Mouse (Mus musculus) limb, embryonic 11.5 days (tissue): ENCODE measurements around the gene Sema4a. TPM values are rescaled to one million over a fixed set of nuclear protein-coding genes. Genes with fewer than 3 reads are reported as not detected.

Experiments
- ATAC-seq: fragments of 200-750 bp; cut with Nextera tagmentation; 2 replicates; pipeline ENCODE4 v1.8.0; 2017; ENCODE audit warnings: low read depth; ENCODE audit not compliant: insufficient number of reproducible peaks, low FRiP score, low TSS enrichment
- DNase-seq: peaks from one replicate; pipeline ENCODE4 v3.0.0-alpha.2; 2015; ENCODE audit warnings: low spot score
- H3K27ac ChIP-seq: fragments of 300-500 bp; sonication (generic); replicated peaks from 2 replicates; pipeline ENCODE4 v1.5.1; 2014; ENCODE audit warnings: low read depth, mild to moderate bottlenecking, low read length
- H3K27me3 ChIP-seq: fragments of 300-500 bp; sonication (generic); 2 replicates; pipeline ENCODE4 v1.6.1; 2014; ENCODE audit warnings: mild to moderate bottlenecking, low read length, mixed read lengths; ENCODE audit not compliant: control insufficient read depth, insufficient read depth
- H3K36me3 ChIP-seq: fragments of 300-500 bp; sonication (generic); 2 replicates; pipeline ENCODE4 v1.6.1; 2014; ENCODE audit warnings: mild to moderate bottlenecking, low read length, moderate library complexity, mixed read lengths; ENCODE audit not compliant: control insufficient read depth, insufficient read depth
- H3K4me1 ChIP-seq: fragments of 300-500 bp; sonication (generic); 2 replicates; pipeline ENCODE4 v1.6.1; 2014; ENCODE audit warnings: low read length, mixed read lengths; ENCODE audit not compliant: control insufficient read depth, insufficient read depth
- H3K4me2 ChIP-seq: fragments of 300-500 bp; sonication (generic); 2 replicates; pipeline ENCODE4 v1.6.1; 2014; ENCODE audit warnings: low read depth, mild to moderate bottlenecking, moderate library complexity; ENCODE audit not compliant: severe bottlenecking
- H3K4me3 ChIP-seq: fragments of 300-500 bp; sonication (generic); 2 replicates; pipeline ENCODE4 v1.5.1; 2014; ENCODE audit warnings: low read depth, low read length
- H3K9ac ChIP-seq: fragments of 300-500 bp; sonication (generic); 2 replicates; pipeline ENCODE4 v1.6.1; 2014; ENCODE audit warnings: mild to moderate bottlenecking, low read length
- H3K9me3 ChIP-seq: fragments of 300-500 bp; sonication (generic); 2 replicates; pipeline ENCODE4 v1.6.1; 2016; ENCODE audit warnings: low read length; ENCODE audit not compliant: control insufficient read depth
- WGBS: fragments of 180-500 bp; shearing (Covaris S2); extraction: QIAGEN DNeasy Blood & Tissue Kit; methylation state at CpG from one replicate; pipeline ENCODE4 v1.1.7; 2014; 5-methylcytosine and 5-hydroxymethylcytosine counted together
- polyA plus RNA-seq: library from polyadenylated mRNA; unstranded; fragments of >200 nt; fragmentation: Nextera tagmentation; extraction: Ambion mirVana; gene quantifications from 2 replicates; pipeline ENCODE4 v1.2.1, GENCODE M21; 2014

Sema4a gene
- polyA plus RNA-seq, 1 experiment from 2014 or later = 5.4 TPM

- DNase-seq = no peak
- no peak for ATAC-seq
- H3K9ac ChIP-seq = no peak overlapping the region
- 86% methylated on average over 8 of the region's 8 CpGs for WGBS
- no peak overlapping the region for H3K27ac ChIP-seq
- H3K4me3 ChIP-seq = no peak overlapping the region
- peaks cover 12% of the 10 kb centered on the region for H3K4me1 ChIP-seq
- no peaks in the 10 kb centered on the region for H3K9me3 ChIP-seq
- H3K27me3 ChIP-seq = 0 out of 2 replicates have a peak, but pooled peaks cover 4% of the 10 kb centered on the region
- H3K4me2 ChIP-seq = no peak overlapping the region
- H3K36me3 ChIP-seq = no peaks in the 10 kb centered on the region
These were observed 4.7 kb downstream of the Sema4a start for GRCm38 (mm10) chr3:88456313-88456712.

GRCm38 (mm10) chr3:88455588-88456264, 5.3 kb downstream of the Sema4a start:
- WGBS = 74% methylated on average over 18 of the region's 18 CpGs
- Histone ChIP-seq H3K4me1 (peaks cover 12% of the 10 kb centered on the region), H3K9ac (no peak overlapping the region), H3K27me3 (0 out of 2 replicates have a peak, but pooled peaks cover 4% of the 10 kb centered on the region), H3K9me3 (no peaks in the 10 kb centered on the region), H3K4me2 (no peak overlapping the region), H3K36me3 (no peaks in the 10 kb centered on the region), H3K4me3 (no peak overlapping the region), H3K27ac (no peak overlapping the region)
- DNase-seq (no peak), ATAC-seq (no peak)

DNA sequence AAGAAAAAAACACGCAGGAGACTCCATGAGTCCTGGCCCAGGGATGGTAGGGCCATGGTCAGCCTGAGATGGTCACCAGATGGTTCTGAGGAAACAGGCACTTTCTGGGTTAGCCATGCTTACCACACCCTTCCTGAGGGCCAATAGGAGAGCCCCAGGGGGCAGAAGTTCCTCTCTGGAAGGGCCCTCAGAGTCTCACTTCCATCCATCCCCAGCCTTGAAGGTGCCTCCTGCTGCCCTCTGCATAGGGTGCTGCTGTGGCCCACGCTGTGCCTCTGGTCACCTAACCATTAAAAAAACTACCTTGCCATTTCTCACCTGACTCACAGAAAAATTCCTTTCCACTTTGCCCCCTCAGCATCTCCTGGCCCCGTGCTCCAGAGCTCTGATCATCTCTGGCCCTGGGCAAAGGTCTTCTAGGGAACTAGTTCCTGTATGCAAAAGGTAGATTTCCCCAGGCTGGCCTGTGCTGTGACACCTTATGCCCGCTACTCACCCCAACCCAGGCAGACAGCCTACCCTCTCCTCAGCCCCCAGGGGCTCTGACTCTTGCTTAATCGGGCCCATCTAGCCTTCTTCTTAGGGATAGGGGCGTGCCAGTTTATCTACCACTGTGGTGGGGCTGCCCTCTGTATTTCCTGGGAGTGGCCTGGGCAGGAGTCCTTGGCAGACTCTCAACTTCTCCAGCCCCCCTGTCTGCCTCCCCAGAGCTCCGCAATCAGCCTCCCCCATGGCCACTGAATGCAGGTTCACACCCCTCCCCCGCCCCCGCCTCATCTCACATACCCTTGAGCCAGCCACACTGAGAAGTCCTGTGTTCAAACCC, 6.0 kb downstream of the Sema4a start:
- peaks cover 11% of the 10 kb centered on the region for H3K4me1 ChIP-seq
- WGBS = 54% methylated on average over 9 of the region's 9 CpGs
- H3K27me3 ChIP-seq = 0 out of 2 replicates have a peak, but pooled peaks cover 2% of the 10 kb centered on the region
- H3K4me2 ChIP-seq = no peak overlapping the region
- H3K4me3 ChIP-seq = no peak overlapping the region
- no peak overlapping the region for H3K9ac ChIP-seq
- no peak for ATAC-seq
- DNase-seq = no peak
- no peak overlapping the region for H3K27ac ChIP-seq
- no peaks in the 10 kb centered on the region for H3K36me3 ChIP-seq
- H3K9me3 ChIP-seq = no peaks in the 10 kb centered on the region

DNA sequence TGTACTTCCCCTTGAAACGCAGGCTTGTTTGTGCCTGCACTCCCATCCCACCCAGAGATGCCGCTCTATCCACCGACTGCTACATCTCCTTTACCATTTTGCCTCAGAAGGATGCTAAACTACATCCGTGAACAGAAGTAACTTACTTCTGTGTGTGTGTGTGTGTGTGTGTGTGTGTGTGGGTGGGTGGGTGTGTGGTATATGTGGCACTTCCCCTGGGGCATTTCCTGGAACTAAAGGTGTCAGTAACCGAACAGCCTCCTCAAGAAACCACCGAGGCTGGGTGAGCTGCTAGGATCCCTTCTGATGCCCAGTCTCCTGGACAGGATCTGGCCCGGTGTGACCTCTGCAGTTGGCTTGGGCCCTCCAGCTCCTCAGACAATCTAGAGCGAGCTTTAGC, 7.0 kb downstream of the Sema4a start:
- Histone ChIP-seq H3K9me3 (no peaks in the 10 kb centered on the region), H3K9ac (no peak overlapping the region), H3K4me2 (no peak overlapping the region), H3K4me3 (no peak overlapping the region), H3K27ac (no peak overlapping the region), H3K27me3 (no peaks in the 10 kb centered on the region), H3K4me1 (peaks cover 15% of the 10 kb centered on the region), H3K36me3 (no peaks in the 10 kb centered on the region)
- ATAC-seq (no peak), DNase-seq (no peak)
- WGBS = 81% methylated on average over 8 of the region's 8 CpGs

DNA sequence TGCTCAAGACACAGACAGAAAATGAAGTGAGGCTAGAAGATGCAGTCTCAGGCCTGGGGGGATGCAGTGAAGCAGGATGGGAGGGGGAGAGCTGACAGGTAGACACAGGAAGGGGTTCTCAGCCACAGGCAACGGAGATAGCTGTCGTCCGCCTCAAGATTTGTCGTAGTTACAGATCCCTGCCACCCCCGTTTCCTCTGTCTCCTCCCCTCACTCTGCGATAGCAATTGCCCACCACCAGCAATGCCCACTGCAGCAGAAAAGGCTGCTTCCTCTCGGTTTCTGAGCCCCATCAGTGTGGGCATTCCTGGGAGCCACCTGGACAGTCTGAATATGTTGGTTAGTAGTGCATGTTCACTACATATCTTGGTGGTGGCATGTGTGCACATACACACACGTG, 7.6 kb downstream of the Sema4a start:
- Histone ChIP-seq H3K27ac (no peak overlapping the region), H3K4me2 (no peak overlapping the region), H3K9me3 (no peaks in the 10 kb centered on the region), H3K4me1 (peaks cover 14% of the 10 kb centered on the region), H3K27me3 (no peaks in the 10 kb centered on the region), H3K4me3 (no peak overlapping the region), H3K9ac (no peak overlapping the region), H3K36me3 (no peaks in the 10 kb centered on the region)
- ATAC-seq (no peak), DNase-seq (no peak)
- 59% methylated on average over 8 of the region's 8 CpGs for WGBS

GRCm38 (mm10) chr3:88452716-88453115, 8.3 kb downstream of the Sema4a start:
- H3K27me3 ChIP-seq = no peaks in the 10 kb centered on the region
- ATAC-seq (no peak), DNase-seq (no peak)
- H3K36me3 ChIP-seq = no peaks in the 10 kb centered on the region
- no peak overlapping the region for H3K4me2 ChIP-seq
- 73% methylated on average over 6 of the region's 6 CpGs for WGBS
- no peak overlapping the region for H3K4me3 ChIP-seq
- H3K9ac ChIP-seq = no peak overlapping the region
- peaks cover 10% of the 10 kb centered on the region; the same call in 1 of the 2 replicates for H3K4me1 ChIP-seq
- H3K27ac ChIP-seq = no peak overlapping the region
- no peaks in the 10 kb centered on the region for H3K9me3 ChIP-seq

DNA sequence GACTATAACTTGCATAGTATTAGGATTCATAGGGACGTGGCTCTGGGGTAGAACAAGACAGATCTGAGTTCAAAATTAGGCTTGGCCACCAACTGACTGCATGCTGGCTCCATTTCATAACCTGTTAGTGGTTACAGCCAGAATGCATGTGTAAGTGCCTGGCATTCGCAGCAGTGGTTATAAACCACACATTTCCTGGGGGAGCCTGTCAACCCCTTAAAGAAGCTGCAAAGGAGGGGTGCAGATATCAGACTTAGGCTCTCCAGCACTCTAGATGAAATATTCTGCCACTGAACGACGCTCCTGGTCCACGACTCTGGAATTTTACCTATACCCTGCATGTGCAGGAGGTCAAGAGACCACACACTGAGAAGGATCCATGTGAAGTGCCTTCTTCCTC, 8.7 kb downstream of the Sema4a start:
- Histone ChIP-seq H3K4me2 (no peak overlapping the region), H3K4me3 (no peak overlapping the region), H3K27ac (no peak overlapping the region), H3K36me3 (no peaks in the 10 kb centered on the region), H3K9ac (no peak overlapping the region), H3K4me1 (peaks cover 10% of the 10 kb centered on the region; the same call in 1 of the 2 replicates), H3K27me3 (no peaks in the 10 kb centered on the region), H3K9me3 (no peaks in the 10 kb centered on the region)
- WGBS = 74% methylated on average over 5 of the region's 5 CpGs
- DNase-seq (no peak), ATAC-seq (no peak)

DNA sequence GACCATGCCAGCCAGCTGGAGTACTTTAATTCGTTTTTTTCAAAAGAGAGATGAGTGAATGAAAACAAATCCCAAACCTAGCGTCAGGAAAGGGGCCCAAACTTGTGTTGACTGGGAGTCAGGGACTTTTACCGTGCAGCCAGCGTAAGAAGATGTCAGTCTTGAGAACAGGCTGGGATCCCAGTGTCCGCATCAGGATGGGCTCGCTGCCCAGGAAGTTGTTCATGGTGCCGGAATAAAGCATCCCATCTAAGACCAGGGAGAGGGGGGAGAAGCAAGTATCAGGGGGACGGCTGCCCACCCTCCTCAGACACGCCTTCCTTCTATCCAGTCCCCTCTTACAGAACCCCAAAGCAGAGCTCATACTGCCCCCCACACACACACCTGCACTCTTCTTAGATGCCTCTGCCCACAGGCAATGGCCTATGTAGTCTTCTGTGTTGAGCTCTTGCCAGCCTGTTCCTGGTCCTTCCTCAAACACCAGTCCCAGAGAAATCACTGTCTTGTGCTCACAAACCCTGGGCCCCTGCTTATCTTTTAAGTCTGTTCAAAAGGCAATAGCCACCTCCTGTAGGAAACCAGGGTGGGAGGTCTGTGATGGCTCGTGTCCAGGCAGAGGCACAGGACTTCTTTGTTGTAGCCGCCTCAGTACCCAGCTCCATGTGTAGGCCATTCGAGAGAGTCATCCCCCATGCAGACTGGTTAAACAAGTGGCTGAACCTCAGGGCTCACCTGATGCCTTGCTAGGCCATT, 10.4 kb downstream of the Sema4a start:
- peaks cover 10% of the 10 kb centered on the region; the same call in 1 of the 2 replicates for H3K4me1 ChIP-seq
- H3K36me3 ChIP-seq = no peaks in the 10 kb centered on the region
- H3K4me3 ChIP-seq = no peak overlapping the region
- ATAC-seq = no peak
- H3K27ac ChIP-seq = no peak overlapping the region
- H3K27me3 ChIP-seq = no peaks in the 10 kb centered on the region
- WGBS = 81% methylated on average over 12 of the region's 12 CpGs
- DNase-seq = no peak
- H3K4me2 ChIP-seq = no peak overlapping the region
- H3K9ac ChIP-seq = no peak overlapping the region
- no peaks in the 10 kb centered on the region for H3K9me3 ChIP-seq
